Mouse (Mus musculus): ENCODE data around the gene Cutc. TPM values are rescaled to one million over a fixed set of nuclear protein-coding genes. Genes with fewer than 3 reads are reported as not detected.
A peak's percentile ranks its signal among the peaks of the same experiment; 100 is the strongest.

Cutc gene
- polyA plus RNA-seq, 1 experiment, result 5.0 TPM

DNA sequence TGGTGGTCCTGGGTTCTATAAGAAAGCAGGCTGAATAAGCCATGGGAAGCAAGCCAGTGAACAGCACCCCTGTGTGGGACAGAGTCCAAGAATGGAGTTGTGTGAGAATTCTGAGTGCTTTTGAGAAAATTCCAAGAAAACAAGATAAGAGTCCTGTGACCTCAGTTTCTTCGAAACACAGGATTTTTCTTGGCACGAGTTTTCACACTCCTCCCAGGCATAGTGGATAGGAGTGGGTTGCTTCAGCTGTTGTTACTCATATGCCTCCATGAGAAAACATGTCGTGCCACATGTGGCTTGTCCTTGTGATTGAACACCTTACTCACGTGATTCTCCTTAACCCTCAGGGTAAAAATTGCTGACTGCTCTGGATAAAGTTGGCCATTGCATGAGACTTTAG lies 4.9 kb upstream of the Cutc start:
- TF ChIP-seq FLI1 (IDR thresholded peaks at IDR 0.05; ENCODE audit: low read length) (no peak), GATA1 (IDR thresholded peaks at IDR 0.05; ENCODE audit: borderline replicate concordance, low read length) (no peak)
- Histone ChIP-seq H3K36me3 (replicated peaks; ENCODE audit: low read length) (peaks cover 84% of the 10 kb centered on the region), H3K4me3 (replicated peaks) (no peak overlapping the region), H3K9me3 (no peaks in the 10 kb centered on the region), H3K27me3 (replicated peaks) (no peaks in the 10 kb centered on the region), H3K4me1 (peaks cover 64% of the 10 kb centered on the region)

DNA sequence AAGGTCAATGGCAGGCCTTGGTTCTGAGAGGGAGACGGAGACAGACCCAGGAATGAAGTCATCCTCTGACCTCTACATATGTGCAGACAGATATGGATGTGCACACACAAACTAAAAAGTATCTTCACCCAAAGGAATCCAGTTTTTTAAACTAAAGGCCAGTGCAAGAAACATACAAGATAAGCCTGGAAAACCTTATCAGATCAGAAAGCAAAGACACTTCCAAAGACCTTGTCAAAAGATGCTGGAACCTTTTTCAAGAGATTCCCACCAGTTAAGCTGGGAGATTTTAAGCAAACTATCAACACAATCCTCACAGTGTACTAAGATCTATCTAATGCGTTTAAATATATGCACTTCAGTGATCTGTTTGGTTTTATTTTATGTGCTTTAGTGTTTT lies 2.8 kb upstream of the Cutc start:
- no peak overlapping the region for H3K4me3 ChIP-seq (replicated peaks)
- H3K27me3 ChIP-seq (replicated peaks), result no peaks in the 10 kb centered on the region
- H3K4me1 ChIP-seq, result peaks cover 73% of the 10 kb centered on the region
- no peaks in the 10 kb centered on the region for H3K9me3 ChIP-seq
- TF ChIP-seq GATA1 (IDR thresholded peaks at IDR 0.05; ENCODE audit: borderline replicate concordance, low read length), result no peak
- TF ChIP-seq FLI1 (IDR thresholded peaks at IDR 0.05; ENCODE audit: low read length), result no peak
- peaks cover 64% of the 10 kb centered on the region for H3K36me3 ChIP-seq (replicated peaks; ENCODE audit: low read length)

DNA sequence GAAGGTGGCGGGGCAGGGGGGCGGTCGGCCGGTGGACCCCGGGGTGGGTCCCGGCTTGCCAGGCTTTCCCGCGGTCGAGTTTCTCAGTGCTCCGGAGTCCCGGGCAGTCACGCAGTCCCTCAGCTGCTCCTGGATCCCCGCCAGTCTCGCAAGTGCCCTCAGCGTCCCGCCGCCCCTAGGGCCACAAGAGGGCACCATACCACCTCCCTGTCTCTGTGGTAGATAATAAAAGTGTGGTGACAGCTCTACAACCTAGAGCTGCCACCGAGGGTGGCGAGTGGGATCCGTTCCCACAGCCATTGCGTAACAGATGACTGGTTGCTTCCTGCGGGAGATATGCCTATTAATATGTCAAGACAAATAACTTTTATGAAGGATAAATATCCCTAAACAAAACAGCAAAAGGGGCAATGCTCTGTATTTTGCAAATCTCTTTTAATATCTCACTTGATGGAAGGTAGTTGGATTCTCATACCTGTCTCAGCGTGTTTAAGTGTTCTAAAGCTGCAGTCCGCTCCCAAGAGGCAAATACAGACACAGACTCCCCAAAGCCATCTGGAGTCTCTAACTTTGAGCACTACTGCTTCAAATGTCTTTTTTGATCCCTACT lies 535 bp downstream of the Cutc start:
- Histone ChIP-seq H3K4me1 (peaks cover 56% of the 10 kb centered on the region), H3K9me3 (no peaks in the 10 kb centered on the region), H3K4me3 (replicated peaks) (peak overlapping the region; percentile 91), H3K36me3 (replicated peaks; ENCODE audit: low read length) (peaks cover 34% of the 10 kb centered on the region), H3K27me3 (replicated peaks) (no peaks in the 10 kb centered on the region)
- TF ChIP-seq GATA1 (IDR thresholded peaks at IDR 0.05; ENCODE audit: borderline replicate concordance, low read length), result peak; percentile 46; the same call in 1 of the 3 replicates
- TF ChIP-seq FLI1 (IDR thresholded peaks at IDR 0.05; ENCODE audit: low read length), result no peak

DNA sequence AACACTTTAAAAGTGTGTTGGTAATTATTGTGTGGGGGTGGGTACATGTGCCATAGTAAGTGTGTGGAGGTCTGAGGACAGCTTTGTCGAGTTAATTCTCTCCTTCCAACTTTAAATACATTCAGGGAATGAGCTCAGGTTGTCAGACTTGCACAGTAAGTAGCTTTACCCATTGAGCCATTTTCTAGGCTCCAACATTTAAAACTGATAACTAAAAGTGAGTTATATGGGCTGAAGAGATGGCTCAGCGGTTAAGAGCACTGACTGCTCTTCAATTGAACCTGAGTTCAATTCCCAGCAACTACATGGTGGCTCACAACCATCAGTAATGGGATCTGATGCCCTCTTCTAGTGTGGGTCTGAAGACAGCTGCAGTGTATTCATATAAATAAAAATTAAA lies 1.4 kb downstream of the Cutc start:
- TF ChIP-seq FLI1 (IDR thresholded peaks at IDR 0.05; ENCODE audit: low read length) (no peak), GATA1 (IDR thresholded peaks at IDR 0.05; ENCODE audit: borderline replicate concordance, low read length) (no peak)
- H3K4me1 ChIP-seq, result peaks cover 47% of the 10 kb centered on the region
- H3K9me3 ChIP-seq, result no peaks in the 10 kb centered on the region
- no peaks in the 10 kb centered on the region for H3K27me3 ChIP-seq (replicated peaks)
- no peak overlapping the region for H3K4me3 ChIP-seq (replicated peaks)
- H3K36me3 ChIP-seq (replicated peaks; ENCODE audit: low read length), result peaks cover 31% of the 10 kb centered on the region

DNA sequence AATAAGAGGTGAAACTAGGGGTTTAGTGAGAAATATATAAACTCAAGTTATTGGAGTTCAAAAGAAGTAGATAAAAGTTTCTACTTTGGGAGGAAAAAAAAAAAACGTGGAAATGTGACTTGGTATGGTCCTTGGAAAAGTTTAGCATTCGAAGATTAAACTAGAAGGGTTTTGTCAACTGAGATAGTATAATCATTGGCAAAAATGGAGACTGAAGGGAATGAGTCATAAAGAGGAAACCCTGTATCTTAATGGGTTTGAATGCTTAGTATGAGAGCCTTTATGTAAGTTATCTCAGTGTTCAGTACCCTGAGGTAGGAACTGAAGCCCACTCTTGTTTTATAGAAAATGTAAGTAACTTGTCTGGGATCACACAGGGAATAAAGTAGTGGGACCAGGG lies 2.1 kb downstream of the Cutc start:
- TF ChIP-seq GATA1 (IDR thresholded peaks at IDR 0.05; ENCODE audit: borderline replicate concordance, low read length) (no peak), FLI1 (IDR thresholded peaks at IDR 0.05; ENCODE audit: low read length) (no peak)
- Histone ChIP-seq H3K4me1 (peaks cover 45% of the 10 kb centered on the region), H3K4me3 (replicated peaks) (no peak overlapping the region), H3K36me3 (replicated peaks; ENCODE audit: low read length) (peaks cover 33% of the 10 kb centered on the region), H3K27me3 (replicated peaks) (no peaks in the 10 kb centered on the region), H3K9me3 (no peaks in the 10 kb centered on the region)

DNA sequence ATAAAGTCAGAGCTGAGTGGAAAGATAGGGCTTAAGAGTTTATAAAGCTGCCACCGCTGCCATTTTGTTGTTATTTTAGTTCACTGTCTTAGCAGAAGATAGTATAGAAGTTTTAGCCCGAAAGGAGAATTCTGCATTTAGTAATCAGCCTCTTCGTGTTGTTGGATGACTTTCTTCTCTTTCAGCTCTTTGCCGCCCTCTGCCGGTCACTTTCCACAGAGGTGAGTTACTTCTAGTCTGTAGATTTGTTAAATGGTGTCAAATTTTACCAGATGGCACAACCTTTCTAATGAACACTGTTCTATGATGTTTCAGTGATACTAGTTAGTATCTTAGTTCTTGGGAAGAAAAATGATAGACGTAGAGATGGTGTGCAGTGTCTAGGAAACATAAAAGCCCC lies 7.7 kb downstream of the Cutc start:
- H3K27me3 ChIP-seq (replicated peaks), result no peaks in the 10 kb centered on the region
- peaks cover 7% of the 10 kb centered on the region for H3K4me1 ChIP-seq
- no peaks in the 10 kb centered on the region for H3K9me3 ChIP-seq
- no peak overlapping the region for H3K4me3 ChIP-seq (replicated peaks)
- TF ChIP-seq FLI1 (IDR thresholded peaks at IDR 0.05; ENCODE audit: low read length) (no peak), GATA1 (IDR thresholded peaks at IDR 0.05; ENCODE audit: borderline replicate concordance, low read length) (no peak)
- H3K36me3 ChIP-seq (replicated peaks; ENCODE audit: low read length), result peaks cover 38% of the 10 kb centered on the region

- Histone ChIP-seq H3K36me3 (replicated peaks; ENCODE audit: low read length) (peaks cover 38% of the 10 kb centered on the region), H3K9me3 (no peaks in the 10 kb centered on the region), H3K27me3 (replicated peaks) (no peaks in the 10 kb centered on the region), H3K4me3 (replicated peaks) (no peak overlapping the region), H3K4me1 (peaks cover 4% of the 10 kb centered on the region)
- no peak for TF ChIP-seq FLI1 (IDR thresholded peaks at IDR 0.05; ENCODE audit: low read length)
- TF ChIP-seq GATA1 (IDR thresholded peaks at IDR 0.05; ENCODE audit: borderline replicate concordance, low read length), result no peak
These were observed 8.9 kb downstream of the Cutc start for GRCm38 (mm10) chr19:43761543-43762256.

GRCm38 (mm10) chr19:43762410-43762809 lies 9.6 kb downstream of the Cutc start:
- H3K4me3 ChIP-seq (replicated peaks), result no peak overlapping the region
- TF ChIP-seq GATA1 (IDR thresholded peaks at IDR 0.05; ENCODE audit: borderline replicate concordance, low read length) (no peak), FLI1 (IDR thresholded peaks at IDR 0.05; ENCODE audit: low read length) (no peak)
- peaks cover 4% of the 10 kb centered on the region; the same call in 1 of the 2 replicates for H3K4me1 ChIP-seq
- H3K27me3 ChIP-seq (replicated peaks), result no peaks in the 10 kb centered on the region
- H3K9me3 ChIP-seq, result no peaks in the 10 kb centered on the region
- H3K36me3 ChIP-seq (replicated peaks; ENCODE audit: low read length), result peaks cover 40% of the 10 kb centered on the region

DNA sequence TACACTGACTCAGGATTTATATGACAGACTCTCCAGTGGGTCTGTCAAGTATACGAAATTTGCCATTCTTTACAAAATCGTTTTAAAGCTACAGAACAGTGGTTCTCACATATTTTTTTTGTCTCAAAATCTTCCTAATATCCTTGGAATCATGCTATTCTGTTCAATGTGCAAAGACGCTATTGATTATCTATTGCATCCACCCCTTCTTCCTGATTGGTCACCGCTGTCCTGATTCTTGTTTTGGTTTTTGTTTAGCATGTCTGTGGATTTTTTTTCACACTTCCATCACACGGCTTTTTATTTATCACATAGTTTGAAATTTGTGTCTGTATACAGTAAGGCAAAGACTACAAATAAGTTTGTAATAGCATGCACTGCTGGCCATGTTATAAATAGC lies 13.7 kb downstream of the Cutc start:
- Histone ChIP-seq H3K4me1 (peaks cover 8% of the 10 kb centered on the region), H3K36me3 (replicated peaks; ENCODE audit: low read length) (peaks cover 43% of the 10 kb centered on the region), H3K9me3 (no peaks in the 10 kb centered on the region), H3K4me3 (replicated peaks) (no peak overlapping the region), H3K27me3 (replicated peaks) (no peaks in the 10 kb centered on the region)
- TF ChIP-seq FLI1 (IDR thresholded peaks at IDR 0.05; ENCODE audit: low read length), result no peak
- TF ChIP-seq GATA1 (IDR thresholded peaks at IDR 0.05; ENCODE audit: borderline replicate concordance, low read length), result no peak

- Histone ChIP-seq H3K9me3 (no peaks in the 10 kb centered on the region), H3K4me3 (replicated peaks) (no peak overlapping the region), H3K36me3 (replicated peaks; ENCODE audit: low read length) (peaks cover 38% of the 10 kb centered on the region), H3K27me3 (replicated peaks) (no peaks in the 10 kb centered on the region), H3K4me1 (peaks cover 12% of the 10 kb centered on the region)
- TF ChIP-seq FLI1 (IDR thresholded peaks at IDR 0.05; ENCODE audit: low read length) (no peak), GATA1 (IDR thresholded peaks at IDR 0.05; ENCODE audit: borderline replicate concordance, low read length) (no peak)
These were observed 14.9 kb downstream of the Cutc start for GRCm38 (mm10) chr19:43767549-43768322.

Data from megakaryocyte, embryonic 14.5 days (primary cell).